Mouse (Mus musculus): ENCODE data around the gene Sirt7.

- no peak for TF ChIP-seq ZC3H11A (IDR thresholded peaks at IDR 0.05; ENCODE audit: borderline replicate concordance, low read depth, low read length)
- TF ChIP-seq MAFK (IDR thresholded peaks at IDR 0.05; ENCODE audit: insufficient read depth, low read depth, low read length), result no peak
- TF ChIP-seq ZNF384 (IDR thresholded peaks at IDR 0.05; ENCODE audit: low read depth, low read length), result no peak
- TF ChIP-seq HCFC1 (IDR thresholded peaks at IDR 0.05; ENCODE audit: borderline replicate concordance, insufficient read depth, low read length), result no peak
- no peak for TF ChIP-seq CHD2 (IDR thresholded peaks at IDR 0.05; ENCODE audit: low read depth, low read length)
Measured at GRCm38 (mm10) chr11:120647047-120647830, 22.2 kb upstream of the Sirt7 start.
